Mouse (Mus musculus) testis, adult 2 months (tissue): ENCODE results near the gene 4932438A13Rik.

ENCODE experiments used
- CTCF ChIP-seq: fragments of 200-500 bp; IDR thresholded peaks from 2 replicates; pipeline ENCODE4 v1.5.1; 2012; ENCODE audit warnings: low read depth, mild to moderate bottlenecking, inconsistent platforms, low read length, moderate library complexity; ENCODE audit not compliant: control insufficient read depth, insufficient read depth, insufficient replicate concordance
- POLR2A ChIP-seq: fragments of 200-500 bp; IDR thresholded peaks from 2 replicates; pipeline ENCODE4 v1.6.1; 2012; ENCODE audit warnings: low read depth, mild to moderate bottlenecking, inconsistent platforms, low read length, moderate library complexity; ENCODE audit not compliant: control insufficient read depth

DNA sequence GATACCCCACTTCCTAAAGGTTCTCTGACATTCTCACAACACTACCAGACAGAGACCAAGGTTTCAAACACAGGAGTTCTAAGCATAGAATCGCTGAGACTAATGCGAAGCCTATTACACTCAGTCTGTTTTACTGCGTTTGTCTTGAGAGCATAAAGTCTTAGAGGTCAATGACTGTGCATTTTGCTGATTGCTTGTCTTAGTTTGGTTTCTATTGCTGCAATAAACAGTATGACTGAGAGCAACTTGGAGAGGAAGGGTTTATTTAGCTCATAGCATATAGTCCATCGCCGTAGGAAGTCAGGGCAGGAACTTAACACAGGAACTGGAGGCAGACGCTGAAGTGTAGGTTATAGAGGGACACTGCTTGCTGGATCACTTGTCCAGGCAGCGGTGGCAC is 26.1 kb upstream of the 4932438A13Rik start:
- TF ChIP-seq POLR2A: no peak
- TF ChIP-seq CTCF: no peak
